Mouse (Mus musculus): ENCODE results near the gene Fam43a.

DNA sequence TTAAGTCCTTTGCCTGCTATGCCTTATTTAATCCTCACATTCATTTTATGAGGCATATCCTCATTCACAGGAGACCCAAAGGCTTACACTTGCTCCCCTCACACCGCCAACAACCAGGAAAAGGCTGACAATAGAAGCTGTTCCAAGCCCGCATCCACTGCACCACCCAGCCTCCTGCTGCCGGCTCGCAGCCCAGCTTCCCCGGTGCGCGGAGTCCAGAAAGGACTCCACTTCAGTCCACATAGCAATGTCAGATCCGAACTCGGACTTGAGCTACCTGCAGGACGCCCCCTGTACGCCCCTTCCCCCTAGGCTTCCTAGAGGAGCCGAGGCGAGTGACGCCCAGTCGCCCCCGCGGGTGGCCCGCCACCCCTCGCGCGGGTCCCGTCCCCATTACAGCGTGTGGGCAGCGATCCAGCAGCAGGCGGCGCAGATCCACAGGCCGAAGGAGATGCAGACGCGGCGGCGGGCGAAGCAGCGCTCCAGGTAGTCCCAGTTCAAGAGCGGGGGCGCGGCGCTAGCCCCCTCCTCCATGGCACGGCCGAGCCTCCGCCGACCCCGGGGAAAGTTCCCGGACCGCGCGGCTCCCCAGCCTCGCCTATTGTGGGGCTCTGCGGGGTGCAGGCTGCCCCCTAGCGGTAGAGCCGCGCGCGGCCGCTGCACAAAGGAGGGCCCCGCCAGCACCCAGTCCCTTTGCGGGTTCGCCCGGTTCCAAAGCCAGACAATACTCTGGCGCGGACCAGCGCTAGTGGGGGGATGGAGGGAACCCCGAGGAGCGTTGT is 49.4 kb upstream of the Fam43a start:
- TF ChIP-seq TAL1 (IDR thresholded peaks at IDR 0.05; ENCODE audit: low read length), result no peak
- no peak for TF ChIP-seq GATA1 (IDR thresholded peaks at IDR 0.05; ENCODE audit: low read length)
